Mouse (Mus musculus): ENCODE results near the gene Usp2. TPM values are rescaled to one million over a fixed set of nuclear protein-coding genes. Genes with fewer than 3 reads are reported as not detected.

Usp2 gene
- polyA plus RNA-seq, 1 experiment from 2014 or later, result 39.4 TPM

GRCm38 (mm10) chr9:44031946-44032345 is 34.9 kb upstream of the Usp2 start:
- no peaks in the 10 kb centered on the region for H3K36me3 ChIP-seq (ENCODE audit: control insufficient read depth, insufficient read depth, low read length)
- WGBS, result 74% methylated on average over 4 of the region's 4 CpGs
- H3K4me2 ChIP-seq (ENCODE audit: low read depth, low read length), result no peak overlapping the region
- H3K27ac ChIP-seq (replicated peaks; ENCODE audit: low read depth, low read length), result no peak overlapping the region
- ATAC-seq (ENCODE audit: low read depth) (no peak), DNase-seq (ENCODE audit: low spot score) (no peak)
- H3K27me3 ChIP-seq (replicated peaks; ENCODE audit: control insufficient read depth, insufficient read depth, low read length), result no peaks in the 10 kb centered on the region
- no peak overlapping the region for H3K4me3 ChIP-seq (ENCODE audit: low read depth, low read length)
- H3K4me1 ChIP-seq (ENCODE audit: control insufficient read depth, insufficient read depth, low read length), result no peaks in the 10 kb centered on the region
- H3K9me3 ChIP-seq (ENCODE audit: control insufficient read depth, low read length), result no peaks in the 10 kb centered on the region
- no peak overlapping the region for H3K9ac ChIP-seq (ENCODE audit: low read depth, low read length)

GRCm38 (mm10) chr9:44033317-44033716 is 33.5 kb upstream of the Usp2 start:
- Histone ChIP-seq H3K36me3 (ENCODE audit: control insufficient read depth, insufficient read depth, low read length) (no peaks in the 10 kb centered on the region), H3K27me3 (replicated peaks; ENCODE audit: control insufficient read depth, insufficient read depth, low read length) (no peaks in the 10 kb centered on the region), H3K4me2 (ENCODE audit: low read depth, low read length) (no peak overlapping the region), H3K9ac (ENCODE audit: low read depth, low read length) (no peak overlapping the region), H3K9me3 (ENCODE audit: control insufficient read depth, low read length) (no peaks in the 10 kb centered on the region), H3K27ac (replicated peaks; ENCODE audit: low read depth, low read length) (no peak overlapping the region), H3K4me1 (ENCODE audit: control insufficient read depth, insufficient read depth, low read length) (no peaks in the 10 kb centered on the region), H3K4me3 (ENCODE audit: low read depth, low read length) (no peak overlapping the region)
- ATAC-seq (ENCODE audit: low read depth) (no peak), DNase-seq (ENCODE audit: low spot score) (no peak)
- 93% methylated on average over 5 of the region's 5 CpGs for WGBS

DNA sequence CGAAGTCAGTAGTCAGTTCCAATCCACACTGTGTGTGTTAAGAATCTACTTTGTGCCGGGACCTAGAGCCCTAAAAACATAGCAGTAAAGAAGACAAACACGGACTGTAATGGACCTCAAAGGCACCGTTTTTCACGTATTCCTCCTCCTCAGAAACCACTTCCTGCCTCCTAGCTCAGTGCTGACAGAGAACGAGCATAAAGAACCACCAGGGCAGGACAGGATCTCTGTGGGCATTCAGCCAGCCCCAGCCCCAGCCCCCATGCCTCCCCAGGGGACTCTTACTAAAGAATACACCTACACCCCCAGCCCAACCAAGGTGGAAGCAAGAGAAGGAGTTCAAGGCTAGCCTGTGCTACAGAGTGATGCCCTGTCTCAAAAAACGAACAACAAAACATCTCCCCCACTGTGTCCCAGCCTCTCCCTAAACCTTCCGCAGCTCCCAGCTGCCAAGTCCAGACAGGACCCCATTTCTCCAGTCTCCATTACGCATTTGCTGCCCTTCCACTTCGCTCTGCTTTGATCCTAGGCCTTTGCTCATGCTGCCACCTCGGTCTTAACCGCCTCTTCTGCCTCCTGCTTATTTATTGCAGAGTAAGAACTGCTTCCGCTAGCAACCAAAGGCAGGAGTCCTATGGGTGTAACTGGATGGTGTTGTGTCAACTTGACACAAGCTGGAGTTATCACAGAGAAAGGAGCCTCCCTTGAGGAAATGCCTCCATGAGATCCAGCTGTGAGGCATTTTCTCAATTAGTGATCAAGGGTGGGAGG is 32.7 kb upstream of the Usp2 start:
- WGBS, result 66% methylated on average over 13 of the region's 13 CpGs
- Histone ChIP-seq H3K27me3 (replicated peaks; ENCODE audit: control insufficient read depth, insufficient read depth, low read length) (no peaks in the 10 kb centered on the region), H3K9ac (ENCODE audit: low read depth, low read length) (no peak overlapping the region), H3K4me3 (ENCODE audit: low read depth, low read length) (no peak overlapping the region), H3K27ac (replicated peaks; ENCODE audit: low read depth, low read length) (no peak overlapping the region), H3K36me3 (ENCODE audit: control insufficient read depth, insufficient read depth, low read length) (no peaks in the 10 kb centered on the region), H3K9me3 (ENCODE audit: control insufficient read depth, low read length) (no peaks in the 10 kb centered on the region), H3K4me1 (ENCODE audit: control insufficient read depth, insufficient read depth, low read length) (no peaks in the 10 kb centered on the region), H3K4me2 (ENCODE audit: low read depth, low read length) (no peak overlapping the region)
- DNase-seq (ENCODE audit: low spot score) (no peak), ATAC-seq (ENCODE audit: low read depth) (no peak)

- ATAC-seq (ENCODE audit: low read depth) (no peak), DNase-seq (ENCODE audit: low spot score) (no peak)
- Histone ChIP-seq H3K36me3 (ENCODE audit: control insufficient read depth, insufficient read depth, low read length) (no peaks in the 10 kb centered on the region), H3K4me2 (ENCODE audit: low read depth, low read length) (no peak overlapping the region), H3K9ac (ENCODE audit: low read depth, low read length) (no peak overlapping the region), H3K4me3 (ENCODE audit: low read depth, low read length) (no peak overlapping the region), H3K9me3 (ENCODE audit: control insufficient read depth, low read length) (no peaks in the 10 kb centered on the region), H3K27ac (replicated peaks; ENCODE audit: low read depth, low read length) (no peak overlapping the region), H3K27me3 (replicated peaks; ENCODE audit: control insufficient read depth, insufficient read depth, low read length) (peaks cover 1% of the 10 kb centered on the region), H3K4me1 (ENCODE audit: control insufficient read depth, insufficient read depth, low read length) (no peaks in the 10 kb centered on the region)
- 93% methylated on average over 5 of the region's 5 CpGs for WGBS
Observed at GRCm38 (mm10) chr9:44037106-44037505, 29.7 kb upstream of the Usp2 start.

DNA sequence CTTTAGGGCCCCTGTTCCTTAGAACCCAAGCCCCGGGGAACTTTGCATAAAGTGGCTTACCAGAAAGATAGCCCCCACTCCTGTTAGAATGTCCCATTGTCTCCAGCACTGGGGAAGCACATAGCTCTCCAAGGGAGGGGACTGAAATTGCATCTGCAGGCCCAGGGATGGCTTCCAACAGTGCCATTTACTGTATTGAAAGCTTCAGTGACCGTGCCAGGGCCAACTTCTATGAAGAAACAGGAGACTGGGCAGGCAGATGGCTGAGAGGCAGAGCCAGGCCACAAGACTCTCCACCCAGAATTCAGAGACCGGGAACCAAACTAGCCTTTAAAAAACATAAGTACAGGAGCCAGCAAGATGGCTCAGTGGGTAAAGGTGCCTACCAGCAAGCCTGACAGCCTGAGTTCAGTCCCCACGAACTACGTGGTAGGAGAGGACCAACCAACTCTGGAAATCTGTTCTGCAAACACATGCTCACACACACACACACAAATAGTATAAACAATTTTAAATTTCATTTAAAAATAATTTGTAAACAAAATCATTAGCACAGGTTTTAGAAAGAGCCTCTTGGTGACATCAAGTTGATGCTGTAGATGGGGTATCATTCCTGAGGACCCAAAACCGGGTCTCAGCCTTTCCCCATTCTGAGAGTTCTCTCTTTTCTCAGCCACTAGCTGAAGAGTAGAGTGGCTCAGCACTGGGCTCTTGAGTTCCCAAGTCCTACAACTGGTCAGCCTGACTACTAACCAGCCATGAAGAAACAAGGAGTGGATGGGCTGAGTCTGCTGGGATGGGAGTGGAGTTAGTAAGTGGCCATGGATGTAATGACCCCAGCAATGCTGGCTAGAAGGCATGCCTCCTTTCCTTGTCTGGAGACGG is 25.1 kb upstream of the Usp2 start:
- Histone ChIP-seq H3K9ac (ENCODE audit: low read depth, low read length) (no peak overlapping the region), H3K4me1 (ENCODE audit: control insufficient read depth, insufficient read depth, low read length) (peaks cover 13% of the 10 kb centered on the region; the same call in 1 of the 2 replicates), H3K4me3 (ENCODE audit: low read depth, low read length) (no peak overlapping the region), H3K4me2 (ENCODE audit: low read depth, low read length) (no peak overlapping the region), H3K9me3 (ENCODE audit: control insufficient read depth, low read length) (no peaks in the 10 kb centered on the region), H3K27me3 (replicated peaks; ENCODE audit: control insufficient read depth, insufficient read depth, low read length) (peaks cover 27% of the 10 kb centered on the region), H3K36me3 (ENCODE audit: control insufficient read depth, insufficient read depth, low read length) (no peaks in the 10 kb centered on the region), H3K27ac (replicated peaks; ENCODE audit: low read depth, low read length) (no peak overlapping the region)
- ATAC-seq (ENCODE audit: low read depth) (no peak), DNase-seq (ENCODE audit: low spot score) (no peak)
- 68% methylated on average over 7 of the region's 7 CpGs for WGBS

- Histone ChIP-seq H3K4me2 (ENCODE audit: low read depth, low read length) (no peak overlapping the region), H3K27me3 (replicated peaks; ENCODE audit: control insufficient read depth, insufficient read depth, low read length) (peaks cover 27% of the 10 kb centered on the region)
- ATAC-seq (ENCODE audit: low read depth), result no peak
Observed at GRCm38 (mm10) chr9:44042396-44042680, 24.5 kb upstream of the Usp2 start.

DNA sequence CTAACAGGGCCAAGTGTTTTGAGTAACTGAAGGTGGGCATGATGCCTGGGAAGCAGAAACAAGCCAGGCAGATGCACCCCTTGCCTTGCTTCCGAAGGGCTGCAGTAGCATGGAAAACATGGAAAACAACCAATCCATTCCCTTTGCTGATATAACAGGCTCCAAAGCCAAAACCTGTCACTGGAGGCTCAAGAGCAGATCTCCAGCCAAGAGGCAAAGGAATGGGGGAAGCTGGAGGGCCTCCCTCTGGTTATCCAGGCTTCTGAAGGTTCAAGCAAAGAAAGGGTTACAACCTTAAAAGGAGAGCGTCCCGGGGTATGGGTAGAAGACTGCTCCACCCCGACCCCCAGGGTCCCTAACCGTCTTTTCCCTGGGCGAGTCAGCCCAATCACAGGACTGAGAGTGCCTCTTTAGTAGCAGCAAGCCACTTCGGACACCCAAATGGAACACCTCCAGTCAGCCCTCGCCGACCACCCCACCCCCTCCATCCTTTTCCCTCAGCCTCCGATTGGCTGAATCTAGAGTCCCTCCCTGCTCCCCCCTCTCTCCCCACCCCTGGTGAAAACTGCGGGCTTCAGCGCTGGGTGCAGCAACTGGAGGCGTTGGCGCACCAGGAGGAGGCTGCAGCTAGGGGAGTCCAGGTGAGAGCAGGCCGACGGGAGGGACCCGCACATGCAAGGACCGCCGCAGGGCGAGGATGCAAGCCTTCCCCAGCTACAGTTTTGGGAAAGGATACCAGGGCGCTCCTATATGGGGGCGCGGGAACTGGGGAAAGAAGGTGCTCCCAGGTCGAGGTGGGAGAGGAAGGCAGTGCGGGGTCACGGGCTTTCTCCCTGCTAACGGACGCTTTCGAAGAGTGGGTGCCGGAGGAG is 23.7 kb upstream of the Usp2 start, which contains the start of gene Thy1:
Thy1 (plus strand) TSS at position 549 of the 872 bp plus-strand sequence.
- Histone ChIP-seq H3K9ac (ENCODE audit: low read depth, low read length) (peak within 1 kb of the TSS; percentile 32), H3K4me1 (ENCODE audit: control insufficient read depth, insufficient read depth, low read length) (peaks cover 13% of the 10 kb centered on the region; the same call in 1 of the 2 replicates), H3K4me2 (ENCODE audit: low read depth, low read length) (peak within 1 kb of the TSS; percentile 58), H3K4me3 (ENCODE audit: low read depth, low read length) (peak within 1 kb of the TSS; percentile 40), H3K27ac (replicated peaks; ENCODE audit: low read depth, low read length) (no peak within 1 kb of the TSS), H3K36me3 (ENCODE audit: control insufficient read depth, insufficient read depth, low read length) (no peaks in the 10 kb centered on the region), H3K9me3 (ENCODE audit: control insufficient read depth, low read length) (no peaks in the 10 kb centered on the region), H3K27me3 (replicated peaks; ENCODE audit: control insufficient read depth, insufficient read depth, low read length) (peaks cover 27% of the 10 kb centered on the region)
- ATAC-seq (ENCODE audit: low read depth) (peak; percentile 48; the same call in 1 of the 2 replicates), DNase-seq (ENCODE audit: low spot score) (peak; percentile 71)
- WGBS, result under 1% methylated on average over 26 of the region's 30 CpGs

More at GRCm38 (mm10) chr9:44042396-44042680, 24.5 kb upstream of the Usp2 start:
- no peaks in the 10 kb centered on the region for H3K36me3 ChIP-seq (ENCODE audit: control insufficient read depth, insufficient read depth, low read length)
- 80% methylated on average over 1 of the region's 1 CpGs for WGBS
- DNase-seq (ENCODE audit: low spot score), result no peak
- no peak overlapping the region for H3K27ac ChIP-seq (replicated peaks; ENCODE audit: low read depth, low read length)
- no peak overlapping the region for H3K9ac ChIP-seq (ENCODE audit: low read depth, low read length)
- peaks cover 13% of the 10 kb centered on the region; the same call in 1 of the 2 replicates for H3K4me1 ChIP-seq (ENCODE audit: control insufficient read depth, insufficient read depth, low read length)
- H3K4me3 ChIP-seq (ENCODE audit: low read depth, low read length), result no peak overlapping the region
- H3K9me3 ChIP-seq (ENCODE audit: control insufficient read depth, low read length), result no peaks in the 10 kb centered on the region
